Mouse (Mus musculus): Measurements from ENCODE around the gene Ppm1m. TPM values are rescaled to one million over a fixed set of nuclear protein-coding genes. Genes with fewer than 3 reads are reported as not detected.

Gene Ppm1m
- polyA plus RNA-seq, 1 experiment from 2014 or later, result 18.7 TPM

DNA sequence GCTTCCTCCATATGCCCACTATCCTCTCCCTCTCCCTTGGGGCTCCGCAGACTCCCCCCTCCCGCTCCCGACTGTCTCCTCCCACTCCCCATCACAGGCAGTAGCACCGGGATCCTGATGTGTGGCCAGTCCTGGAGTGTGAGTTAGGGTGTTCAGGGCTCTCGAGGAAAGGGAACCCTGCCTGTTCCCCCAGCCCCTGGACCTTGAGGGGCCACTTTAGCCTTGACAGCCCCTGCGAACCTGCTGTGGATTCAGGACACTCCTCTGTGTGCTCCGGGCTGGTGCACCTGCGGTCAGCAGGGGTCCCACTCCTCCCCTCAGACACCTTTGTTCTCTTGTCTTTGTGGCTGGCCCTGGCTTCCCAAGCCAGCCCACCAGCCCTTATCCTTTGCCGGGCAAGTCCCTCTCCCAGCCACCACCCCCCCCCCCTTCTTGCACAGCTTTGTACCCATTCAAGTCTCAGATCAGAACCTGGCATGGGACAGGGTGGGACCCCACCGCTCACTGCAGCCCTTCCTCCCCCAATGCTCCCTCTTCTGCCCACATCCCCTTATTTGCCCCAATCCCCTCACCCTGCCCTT lies 51.6 kb downstream of the Ppm1m start:
- peak overlapping the region; percentile 83 for H3K4me2 ChIP-seq
- peak overlapping the region; percentile 86 for H3K4me3 ChIP-seq
- H3K4me1 ChIP-seq (replicated peaks), result peaks cover 64% of the 10 kb centered on the region
- H3K27ac ChIP-seq (replicated peaks), result peak overlapping the region; percentile 98
- WGBS, result under 1% methylated on average over 10 of the region's 10 CpGs
- peak overlapping the region; percentile 98 for H3K9ac ChIP-seq
- peak; percentile 61 for ATAC-seq (ENCODE audit: low read depth)
- H3K27me3 ChIP-seq, result no peaks in the 10 kb centered on the region
- no peaks in the 10 kb centered on the region for H3K9me3 ChIP-seq
- peaks cover 17% of the 10 kb centered on the region for H3K36me3 ChIP-seq

GRCm38 (mm10) chr9:106147281-106147680 lies 52.3 kb downstream of the Ppm1m start:
- ATAC-seq (ENCODE audit: low read depth), result no peak
- Histone ChIP-seq H3K4me2 (peak overlapping the region; percentile 83), H3K4me1 (replicated peaks) (peaks cover 59% of the 10 kb centered on the region), H3K9me3 (no peaks in the 10 kb centered on the region), H3K27ac (replicated peaks) (peak overlapping the region; percentile 98), H3K36me3 (peaks cover 10% of the 10 kb centered on the region), H3K9ac (peak overlapping the region; percentile 98), H3K27me3 (no peaks in the 10 kb centered on the region), H3K4me3 (peak overlapping the region; percentile 86)
- 36% methylated on average over 5 of the region's 5 CpGs for WGBS

DNA sequence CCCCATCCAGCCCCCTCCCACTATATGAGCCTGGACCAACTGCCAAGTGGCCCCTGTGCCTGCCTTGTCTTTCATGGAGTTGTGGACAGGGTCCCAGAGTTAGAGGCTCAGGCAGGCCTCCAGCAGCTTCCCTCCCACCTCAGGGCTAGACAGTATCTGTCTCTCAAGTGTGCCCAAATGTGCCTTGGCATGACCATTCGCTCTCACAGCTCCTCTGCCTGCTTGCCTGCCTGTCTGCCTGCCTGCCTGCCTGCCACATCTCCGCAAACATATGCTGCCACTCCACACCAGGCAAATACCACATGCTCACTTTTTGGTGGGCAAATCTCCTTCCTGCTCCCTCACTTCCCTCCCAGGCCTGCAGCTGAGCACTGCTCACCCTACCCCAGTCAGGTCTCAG lies 54.0 kb downstream of the Ppm1m start:
- H3K4me3 ChIP-seq, result no peak overlapping the region
- no peak overlapping the region for H3K9ac ChIP-seq
- WGBS, result 84% methylated on average over 2 of the region's 2 CpGs
- no peaks in the 10 kb centered on the region for H3K9me3 ChIP-seq
- H3K4me2 ChIP-seq, result no peak overlapping the region
- H3K36me3 ChIP-seq, result no peaks in the 10 kb centered on the region
- no peak for ATAC-seq (ENCODE audit: low read depth)
- H3K27ac ChIP-seq (replicated peaks), result no peak overlapping the region; the same call in 1 of the 2 replicates
- H3K27me3 ChIP-seq, result no peaks in the 10 kb centered on the region
- H3K4me1 ChIP-seq (replicated peaks), result peaks cover 63% of the 10 kb centered on the region

MicroRNAs within 50 kb of the gene (microRNA counts, 519-probe panel; counts per million panel counts)
- microRNA mmu-let-7g, result 5,716 counts per million, percentile 93 among the panel's probes with 10 or more counts

Small RNAs within 50 kb of the gene (microRNA-seq; reads per million reads assigned to microRNA genes)
- gene Mir135a-1, result 233 reads per million, percentile 65 among the genes with 10 or more reads in this experiment
- gene Mirlet7g, result 27,894 reads per million, percentile 99 among the genes with 10 or more reads in this experiment

Other genes starting within 250 kb of the Ppm1m start
- gene Col6a5, start 239.1 kb downstream of the Ppm1m start, polyA plus RNA-seq (2015; fragmentation: Nextera tagmentation; extraction: Ambion mirVana), result 0.03 and 0.28 TPM in 2 replicates
- gene Col6a4, start 103.0 kb downstream of the Ppm1m start, polyA plus RNA-seq (2015; fragmentation: Nextera tagmentation; extraction: Ambion mirVana), result 0.22 and 0.51 TPM in 2 replicates
- gene Glyctk, start 41.6 kb downstream of the Ppm1m start, polyA plus RNA-seq (2015; fragmentation: Nextera tagmentation; extraction: Ambion mirVana), result 4.9 and 5.1 TPM in 2 replicates
- 27.7 and 29.6 TPM in 2 replicates for gene Wdr82, start 28.8 kb downstream of the Ppm1m start, polyA plus RNA-seq (2015; fragmentation: Nextera tagmentation; extraction: Ambion mirVana)
- 54.1 and 57.1 TPM in 2 replicates for gene Twf2, start 3.4 kb upstream of the Ppm1m start, polyA plus RNA-seq (2015; fragmentation: Nextera tagmentation; extraction: Ambion mirVana)
- not detected in 2 replicates for gene Tlr9, start 22.9 kb upstream of the Ppm1m start, polyA plus RNA-seq (2015; fragmentation: Nextera tagmentation; extraction: Ambion mirVana)
- 96.8 and 101 TPM in 2 replicates for gene Alas1, start 48.9 kb upstream of the Ppm1m start, polyA plus RNA-seq (2015; fragmentation: Nextera tagmentation; extraction: Ambion mirVana)
- gene Poc1a, start 81.3 kb upstream of the Ppm1m start, polyA plus RNA-seq (2015; fragmentation: Nextera tagmentation; extraction: Ambion mirVana), result 8.0 and 8.4 TPM in 2 replicates
- 12.3 and 13.1 TPM in 2 replicates for gene Dusp7, start 168.9 kb upstream of the Ppm1m start, polyA plus RNA-seq (2015; fragmentation: Nextera tagmentation; extraction: Ambion mirVana)
- 576 and 729 TPM in 2 replicates for gene Rpl29, start 229.7 kb upstream of the Ppm1m start, polyA plus RNA-seq (2015; fragmentation: Nextera tagmentation; extraction: Ambion mirVana)
- 27.9 and 31.0 TPM in 2 replicates for gene Acy1, start 238.6 kb upstream of the Ppm1m start, polyA plus RNA-seq (2015; fragmentation: Nextera tagmentation; extraction: Ambion mirVana)
- gene Abhd14b, start 247.7 kb upstream of the Ppm1m start, polyA plus RNA-seq (2015; fragmentation: Nextera tagmentation; extraction: Ambion mirVana), result 5.9 and 6.9 TPM in 2 replicates
- gene Abhd14a, start 247.9 kb upstream of the Ppm1m start, polyA plus RNA-seq (2015; fragmentation: Nextera tagmentation; extraction: Ambion mirVana), result 49.7 and 57.4 TPM in 2 replicates